Mouse (Mus musculus) neutrophil, adult 83 days (primary cell): ENCODE results near the gene Ccin. TPM values are rescaled to one million over a fixed set of nuclear protein-coding genes. Genes with fewer than 3 reads are reported as not detected.

Experiments used
- total RNA-seq, 2 experiments: library from RNA; stranded (reverse); gene quantifications; one replicate each; pipeline ENCODE4 v1.2.4; 2023

Ccin gene
- 1 to 10 TPM; 1.3 to 1.5 TPM for total RNA-seq

DNA sequence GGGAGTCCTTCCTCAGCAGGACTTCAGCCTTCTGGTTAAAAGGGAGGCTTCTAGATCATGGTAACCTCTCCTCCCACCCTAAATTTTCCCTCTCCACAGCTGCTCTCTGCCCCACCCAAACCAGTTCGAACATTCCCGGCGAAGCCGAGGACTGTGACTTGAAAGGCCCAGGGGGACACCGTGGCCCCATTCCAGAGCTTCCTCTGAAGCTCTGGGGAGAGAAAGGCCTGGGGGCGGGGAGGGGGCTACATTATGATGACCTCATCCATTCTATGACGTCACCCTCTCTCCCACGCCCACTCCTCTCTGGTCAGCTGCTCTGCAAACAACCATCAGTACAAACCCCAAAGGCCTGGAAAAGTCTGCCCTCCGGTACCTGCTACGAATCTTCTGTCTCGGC, at the start of gene Ccin:
TSS of gene Ccin (plus strand) at position 303 of the 400 bp plus-strand sequence.

DNA sequence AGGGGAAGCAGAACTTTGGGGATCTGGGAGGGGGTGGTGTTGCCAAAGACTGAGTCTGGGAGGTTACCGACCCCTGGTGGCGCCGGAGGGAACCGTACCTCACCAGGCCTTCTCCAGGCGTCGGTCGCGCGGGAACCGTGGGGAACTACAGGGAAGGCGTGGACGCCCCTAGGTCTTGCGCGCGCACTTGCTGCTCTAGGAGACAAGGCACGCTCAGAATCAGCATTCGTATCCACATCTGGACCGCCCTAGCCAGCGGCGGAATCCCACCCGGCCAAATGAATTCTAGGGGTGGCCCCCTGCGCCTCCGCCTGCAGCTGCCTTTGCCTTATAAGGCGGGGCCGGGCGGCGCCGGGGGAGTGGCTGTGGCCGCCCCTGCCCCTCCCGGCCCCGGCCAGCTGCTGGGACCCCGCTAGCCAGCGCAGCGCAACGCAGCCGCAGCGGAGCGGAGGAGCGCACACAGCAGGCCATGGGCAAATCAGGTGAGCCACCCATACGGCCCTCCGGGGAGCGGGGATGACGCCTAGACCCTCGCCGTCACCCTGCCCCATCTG, 25.9 kb upstream of the Ccin start, which contains the start of gene Glipr2:
TSS of gene Glipr2 (plus strand) at position 110 of the 554 bp plus-strand sequence.

DNA sequence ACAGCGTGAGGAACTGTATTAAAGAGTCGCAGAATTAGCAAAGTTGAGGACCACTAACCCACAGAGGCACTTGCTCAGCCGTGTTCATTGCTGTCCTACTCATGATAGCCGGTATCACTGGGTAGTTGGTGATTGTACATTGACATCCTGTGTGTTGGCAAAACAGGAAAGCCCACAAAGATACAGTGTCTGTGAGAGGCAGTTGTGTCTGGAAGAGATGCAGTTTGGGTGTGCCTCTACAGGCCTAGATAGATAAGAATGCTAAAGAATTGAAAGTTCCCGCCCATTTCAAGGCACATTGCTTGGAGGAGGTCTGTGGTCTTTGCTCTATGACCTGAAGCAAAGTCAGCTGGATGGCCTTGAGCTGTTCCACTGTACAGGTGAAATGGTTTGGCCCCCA, 20.8 kb downstream of the Ccin start, which contains the start of gene Clta:
TSS of gene Clta (plus strand) at position 327 of the 400 bp plus-strand sequence.

Other genes starting within 250 kb of the Ccin start
- gene Olfr159, start 212.5 kb upstream of the Ccin start, total RNA-seq = not detected
- gene Olfr156, start 159.6 kb upstream of the Ccin start, total RNA-seq = not detected
- gene Olfr157, start 143.3 kb upstream of the Ccin start, total RNA-seq = not detected
- gene Olfr155, start 131.9 kb upstream of the Ccin start, total RNA-seq = not detected
- 10 to 100 TPM; 14.1 to 14.5 TPM for gene Reck, start 108.0 kb upstream of the Ccin start, total RNA-seq
- gene Glipr2, start 26.1 kb upstream of the Ccin start, total RNA-seq = 100 to 1,000 TPM; 141 to 147 TPM
- 100 to 1,000 TPM; 180 to 182 TPM for gene Clta, start 21.0 kb downstream of the Ccin start, total RNA-seq
- 10 to 100 TPM; 19.6 to 24.4 TPM for gene Gne, start 100.7 kb downstream of the Ccin start, total RNA-seq